Mouse (Mus musculus) hindbrain, embryonic 15.5 days (tissue): ENCODE data around the gene Fgd4. TPM values are rescaled to one million over a fixed set of nuclear protein-coding genes. Genes with fewer than 3 reads are reported as not detected.
"Not testable (repeated sequence)": the region's sequence is repeated elsewhere in the genome, so short reads cannot be mapped to it uniquely, and the experiment has no call there.

Source experiments
- ATAC-seq: fragments of 200-750 bp; cut with Nextera tagmentation; 2 replicates; pipeline ENCODE4 v1.8.0; 2017; ENCODE audit warnings: low read depth, moderate number of reproducible peaks, moderate TSS enrichment; ENCODE audit not compliant: low FRiP score
- H3K27ac ChIP-seq: fragments of 300-500 bp; sonication (generic); replicated peaks from 2 replicates; pipeline ENCODE4 v1.5.1; 2015; ENCODE audit warnings: mild to moderate bottlenecking, inconsistent platforms
- H3K27me3 ChIP-seq: fragments of 300-500 bp; sonication (generic); 2 replicates; pipeline ENCODE4 v1.6.1; 2015; ENCODE audit warnings: control low read depth, inconsistent platforms
- H3K36me3 ChIP-seq: fragments of 300-500 bp; sonication (generic); 2 replicates; pipeline ENCODE4 v1.6.1; 2015; ENCODE audit warnings: control low read depth, inconsistent platforms
- H3K4me1 ChIP-seq: fragments of 300-500 bp; sonication (generic); replicated peaks from 2 replicates; pipeline ENCODE4 v1.6.1; 2015; ENCODE audit warnings: control low read depth, inconsistent platforms
- H3K4me2 ChIP-seq: fragments of 300-500 bp; sonication (generic); 2 replicates; pipeline ENCODE4 v1.6.1; 2015; ENCODE audit warnings: moderate library complexity, mild to moderate bottlenecking, inconsistent platforms
- H3K4me3 ChIP-seq: fragments of 300-500 bp; sonication (generic); 2 replicates; pipeline ENCODE4 v1.5.1; 2015; ENCODE audit warnings: mild to moderate bottlenecking, inconsistent platforms
- H3K9ac ChIP-seq: fragments of 300-500 bp; sonication (generic); 2 replicates; pipeline ENCODE4 v1.6.1; 2015; ENCODE audit warnings: inconsistent platforms
- H3K9me3 ChIP-seq: fragments of 300-500 bp; sonication (generic); 2 replicates; pipeline ENCODE4 v1.6.1; 2016; ENCODE audit warnings: control low read depth, inconsistent platforms
- WGBS: fragments of 180-500 bp; shearing (Covaris S2); methylation state at CpG from one replicate; pipeline ENCODE4 v1.1.7; 2015; 5-methylcytosine and 5-hydroxymethylcytosine counted together
- polyA plus RNA-seq: library from polyadenylated mRNA; unstranded; fragments of >200 nt; fragmentation: Nextera tagmentation; extraction: Ambion mirVana; gene quantifications from 2 replicates; pipeline ENCODE4 v1.2.1, GENCODE M21; 2015

Fgd4 gene
- polyA plus RNA-seq, 1 experiment from 2014 or later, result 19.3 TPM

DNA sequence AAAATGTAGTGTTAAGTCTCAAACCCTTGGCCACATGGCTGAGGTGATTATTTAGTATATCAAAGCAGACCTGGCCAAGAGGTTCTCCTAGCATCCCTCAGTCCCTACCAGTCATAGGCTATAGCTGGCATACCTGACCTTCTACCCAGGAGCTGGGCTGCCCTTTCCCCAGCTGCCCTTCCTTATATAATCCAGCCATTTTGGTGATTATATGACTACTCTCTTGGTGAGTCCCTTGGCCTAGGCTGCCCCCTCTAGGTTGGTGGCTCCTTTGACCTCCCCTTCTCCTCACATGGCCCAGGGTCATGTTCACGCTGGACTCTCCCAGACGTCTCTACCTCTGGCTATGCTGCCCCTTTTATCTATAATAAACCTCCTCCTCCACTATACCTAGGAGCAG lies 65.1 kb downstream of the Fgd4 start:
- WGBS, result 71% methylated on average over 2 of the region's 2 CpGs
- no peak for ATAC-seq
- no peak overlapping the region for H3K27ac ChIP-seq
- no peaks in the 10 kb centered on the region for H3K4me1 ChIP-seq
- no peaks in the 10 kb centered on the region for H3K27me3 ChIP-seq
- H3K4me2 ChIP-seq, result no peak overlapping the region
- no peaks in the 10 kb centered on the region for H3K9me3 ChIP-seq
- H3K4me3 ChIP-seq, result no peak overlapping the region
- no peak overlapping the region for H3K9ac ChIP-seq
- H3K36me3 ChIP-seq, result no peaks in the 10 kb centered on the region

DNA sequence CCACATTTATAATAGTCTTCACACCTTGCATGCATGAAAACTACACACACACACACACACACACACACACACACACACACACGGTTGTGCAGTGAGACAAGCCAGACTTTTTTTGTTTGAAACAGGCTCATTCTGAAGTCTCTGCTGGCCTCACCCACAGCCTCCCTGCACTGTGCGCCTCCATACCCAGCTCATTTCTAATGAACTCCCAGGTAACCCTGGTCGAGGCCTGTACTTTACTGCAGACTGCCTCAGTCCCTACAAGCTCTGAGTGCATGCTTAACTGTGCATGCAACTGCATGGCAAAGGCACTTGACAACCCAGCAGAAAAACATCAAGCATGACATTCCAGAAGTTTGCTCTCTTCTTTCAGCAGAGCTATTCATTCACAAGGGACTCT lies 72.3 kb downstream of the Fgd4 start:
- Histone ChIP-seq H3K4me2 (no peak overlapping the region), H3K4me1 (peaks cover 13% of the 10 kb centered on the region), H3K9me3 (no peaks in the 10 kb centered on the region), H3K36me3 (no peaks in the 10 kb centered on the region), H3K27me3 (no peaks in the 10 kb centered on the region), H3K9ac (no peak overlapping the region), H3K4me3 (no peak overlapping the region), H3K27ac (0 out of 2 replicates have a peak overlapping the region, but pooled peaks have one; percentile 34)
- 45% methylated on average over 3 of the region's 3 CpGs for WGBS
- ATAC-seq, result 0 out of 2 replicates have a peak, but pooled peaks have one; percentile 16

DNA sequence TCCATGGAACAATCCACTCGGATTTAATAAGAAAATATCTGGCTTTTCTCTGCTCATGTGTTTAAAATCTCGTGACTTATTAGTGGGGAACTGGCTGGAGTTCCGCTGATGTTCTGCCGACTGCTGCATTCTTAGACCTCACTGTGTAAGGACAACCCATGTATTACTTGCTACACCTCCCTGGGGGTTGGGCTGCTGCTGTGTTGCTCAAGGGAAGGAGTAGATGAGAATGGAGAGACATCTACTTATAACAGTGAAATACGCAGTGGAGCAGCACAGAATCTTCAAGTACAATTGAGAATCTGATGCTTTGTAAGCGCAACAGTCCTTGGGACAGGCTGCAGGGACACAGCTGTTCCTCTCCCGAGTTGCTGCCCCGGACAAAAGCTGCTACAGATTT lies 73.1 kb downstream of the Fgd4 start:
- WGBS, result 29% methylated on average over 8 of the region's 8 CpGs
- no peak overlapping the region for H3K4me2 ChIP-seq
- no peaks in the 10 kb centered on the region for H3K27me3 ChIP-seq
- peak overlapping the region; percentile 61 for H3K27ac ChIP-seq
- peaks cover 13% of the 10 kb centered on the region for H3K4me1 ChIP-seq
- H3K36me3 ChIP-seq, result no peaks in the 10 kb centered on the region
- H3K4me3 ChIP-seq, result no peak overlapping the region
- ATAC-seq, result peak; percentile 39; the same call in 1 of the 2 replicates
- no peak overlapping the region for H3K9ac ChIP-seq
- no peaks in the 10 kb centered on the region for H3K9me3 ChIP-seq

DNA sequence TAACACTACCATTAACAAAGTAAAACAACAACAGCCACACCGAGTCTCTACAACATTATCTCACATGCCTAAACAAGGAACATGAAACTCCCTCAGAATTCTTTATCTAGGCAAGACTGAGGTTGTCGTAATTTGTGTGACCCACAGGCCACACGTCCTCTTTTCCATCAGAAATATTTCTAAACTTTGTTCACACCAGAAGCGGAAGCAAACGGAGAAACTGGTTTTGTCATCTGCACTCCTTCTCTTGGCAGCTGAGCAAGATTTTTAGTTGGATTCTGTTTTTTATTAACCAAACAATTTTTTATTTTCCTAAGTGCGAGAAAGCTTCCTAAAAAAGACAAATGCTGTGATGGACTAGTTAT lies 73.6 kb downstream of the Fgd4 start:
- no peak overlapping the region for H3K4me3 ChIP-seq
- H3K4me1 ChIP-seq, result peaks cover 13% of the 10 kb centered on the region
- H3K9me3 ChIP-seq, result no peaks in the 10 kb centered on the region
- no peaks in the 10 kb centered on the region for H3K27me3 ChIP-seq
- no peak for ATAC-seq
- no peak overlapping the region for H3K9ac ChIP-seq
- no peak overlapping the region for H3K27ac ChIP-seq
- H3K36me3 ChIP-seq, result no peaks in the 10 kb centered on the region
- 60% methylated on average over 6 of the region's 6 CpGs for WGBS
- H3K4me2 ChIP-seq, result no peak overlapping the region

DNA sequence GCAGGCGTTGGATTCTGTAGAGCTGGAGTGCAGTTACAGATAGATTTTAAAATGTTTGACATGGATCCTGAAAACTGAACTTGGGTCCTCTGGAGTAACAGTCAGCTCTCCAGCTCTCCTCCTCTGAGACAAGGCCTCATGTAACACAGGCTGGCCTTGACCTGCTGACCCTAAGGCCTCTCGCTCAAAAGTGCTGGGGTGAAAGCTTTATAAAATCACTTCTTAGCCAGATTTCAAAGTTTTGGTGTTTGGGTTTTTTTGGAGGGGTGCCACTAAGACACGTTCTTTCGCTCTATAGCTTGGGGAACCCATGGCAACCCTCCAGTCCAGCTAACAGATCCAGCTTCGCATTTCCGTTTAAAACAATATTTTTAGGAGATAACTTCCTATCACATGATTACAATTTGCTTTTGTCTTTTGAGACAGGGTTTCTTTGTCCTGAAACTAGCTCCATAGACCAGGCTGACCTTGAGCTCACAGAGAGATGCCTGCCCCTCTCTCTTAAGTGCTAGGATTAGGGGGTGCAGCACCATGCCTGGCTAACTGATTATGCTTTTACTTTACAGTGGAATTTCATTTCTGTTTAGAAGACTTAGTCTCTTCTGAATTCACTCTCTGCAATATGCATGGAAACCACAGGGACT lies 74.1 kb downstream of the Fgd4 start:
- no peak overlapping the region for H3K4me2 ChIP-seq
- ATAC-seq, result no peak
- no peaks in the 10 kb centered on the region for H3K27me3 ChIP-seq
- peaks cover 13% of the 10 kb centered on the region for H3K4me1 ChIP-seq
- H3K36me3 ChIP-seq, result no peaks in the 10 kb centered on the region
- no peak overlapping the region for H3K4me3 ChIP-seq
- no peak overlapping the region for H3K27ac ChIP-seq
- 48% methylated on average over 6 of the region's 6 CpGs for WGBS
- H3K9ac ChIP-seq, result no peak overlapping the region
- no peaks in the 10 kb centered on the region for H3K9me3 ChIP-seq

DNA sequence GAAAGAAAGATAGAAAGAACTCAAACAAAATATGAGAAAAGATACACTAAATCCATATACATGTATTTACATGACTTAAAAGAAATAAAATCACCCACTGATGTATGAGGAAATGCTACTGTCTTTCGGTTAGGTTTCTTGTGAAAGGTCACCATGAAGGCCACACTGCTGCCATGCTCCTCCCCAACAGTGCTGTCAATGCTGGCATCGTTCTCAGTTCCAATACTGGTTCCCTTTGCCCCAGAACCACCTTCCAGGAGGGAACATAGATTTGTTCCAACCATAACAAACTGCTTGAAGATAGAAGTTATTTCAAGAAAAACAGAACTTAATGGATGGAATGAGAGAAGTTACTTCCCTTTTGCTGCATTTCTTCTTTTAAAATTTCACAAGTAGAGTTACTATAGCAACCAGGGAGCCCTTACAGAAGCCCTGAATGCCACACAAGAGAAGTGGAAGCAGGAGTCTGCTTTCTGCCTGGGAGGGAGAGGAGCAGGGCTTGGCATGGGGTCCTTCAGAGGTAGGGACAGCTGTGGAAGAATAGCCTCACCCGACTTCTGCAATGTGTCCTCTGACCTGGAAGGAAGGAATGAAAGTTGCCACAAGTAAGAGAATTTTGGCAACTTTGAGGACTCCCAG lies 75.0 kb downstream of the Fgd4 start:
- 52% methylated on average over 3 of the region's 3 CpGs for WGBS

DNA sequence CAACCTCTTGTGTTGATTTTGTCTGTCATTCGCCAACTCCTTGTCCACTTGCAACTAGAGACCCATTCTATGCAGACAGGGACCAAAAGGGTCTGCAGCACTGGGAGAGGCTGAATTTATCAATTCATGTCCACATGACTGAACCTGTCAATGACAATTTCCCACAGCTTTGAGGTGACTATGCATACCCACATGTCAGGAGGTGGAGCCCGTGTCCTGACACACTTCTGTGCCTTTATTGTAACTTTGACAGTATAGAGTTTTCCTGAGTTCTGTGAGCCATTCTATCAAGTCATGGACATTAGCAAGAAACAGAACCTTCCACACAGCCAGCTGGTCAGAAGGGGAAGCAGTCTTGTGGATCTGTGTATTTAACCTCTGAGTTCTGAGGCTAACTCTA lies 76.7 kb downstream of the Fgd4 start:
- Histone ChIP-seq H3K9me3 (no peaks in the 10 kb centered on the region), H3K27me3 (no peaks in the 10 kb centered on the region), H3K27ac (no peak overlapping the region), H3K4me1 (peaks cover 13% of the 10 kb centered on the region), H3K9ac (no peak overlapping the region), H3K4me3 (no peak overlapping the region), H3K36me3 (no peaks in the 10 kb centered on the region), H3K4me2 (no peak overlapping the region)
- 55% methylated on average over 2 of the region's 2 CpGs for WGBS
- ATAC-seq, result no peak

More for the DNA sequence above, 75.0 kb downstream of the Fgd4 start:
- Histone ChIP-seq H3K4me3 (no peak overlapping the region), H3K36me3 (no peaks in the 10 kb centered on the region), H3K27me3 (no peaks in the 10 kb centered on the region), H3K4me2 (no peak overlapping the region), H3K9ac (no peak overlapping the region), H3K27ac (no peak overlapping the region), H3K4me1 (peaks cover 13% of the 10 kb centered on the region), H3K9me3 (no peaks in the 10 kb centered on the region)
- no peak for ATAC-seq

DNA sequence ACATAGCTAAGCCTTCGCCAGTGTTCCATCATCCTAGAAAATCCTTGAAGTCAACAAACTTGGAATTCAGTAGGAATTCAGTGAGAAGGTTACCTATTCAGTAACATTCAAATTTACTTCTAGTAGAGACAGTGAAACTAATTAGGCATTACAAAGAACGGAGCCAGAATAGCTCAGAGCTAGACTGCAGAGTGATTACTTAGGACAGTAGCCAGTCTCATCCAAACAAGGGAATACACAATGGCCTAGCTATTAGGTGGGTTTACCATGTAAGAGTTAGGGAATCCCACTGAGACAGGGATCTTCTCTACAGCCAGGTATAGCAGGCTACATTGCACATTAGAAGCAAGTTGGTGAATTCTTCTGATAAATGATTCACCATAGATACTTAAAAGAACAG lies 77.5 kb downstream of the Fgd4 start:
- WGBS, result 46% methylated on average over 2 of the region's 2 CpGs
- not testable (repeated sequence) for H3K9me3 ChIP-seq, ATAC-seq

DNA sequence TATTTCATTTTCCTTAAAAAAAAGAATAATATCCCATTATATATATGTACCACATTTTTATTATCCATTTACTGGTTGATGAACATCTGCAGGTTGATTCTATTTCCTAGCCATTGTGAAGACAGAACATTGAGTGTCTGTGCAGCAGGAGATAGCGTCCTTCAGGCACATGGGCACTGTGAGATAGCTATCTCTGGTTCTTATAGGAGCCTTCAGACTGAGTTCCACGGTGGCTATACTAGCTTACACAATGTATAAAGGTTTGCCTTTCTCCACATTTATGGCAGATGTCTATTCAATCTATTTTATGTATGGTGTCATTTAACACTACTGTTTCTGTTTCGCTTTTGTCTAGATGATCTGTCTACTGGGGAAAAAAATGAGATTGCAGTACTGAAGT lies 98.9 kb downstream of the Fgd4 start:
- Histone ChIP-seq H3K4me2 (no peak overlapping the region), H3K4me1 (no peaks in the 10 kb centered on the region), H3K27me3 (no peaks in the 10 kb centered on the region), H3K4me3 (no peak overlapping the region), H3K9ac (no peak overlapping the region), H3K27ac (no peak overlapping the region), H3K9me3 (no peaks in the 10 kb centered on the region), H3K36me3 (0 out of 2 replicates have a peak, but pooled peaks cover 6% of the 10 kb centered on the region)
- no peak for ATAC-seq
- WGBS, result 94% methylated on average over 3 of the region's 3 CpGs

More for the DNA sequence above, 77.5 kb downstream of the Fgd4 start:
- H3K27ac ChIP-seq, H3K4me3 ChIP-seq, H3K4me1 ChIP-seq, H3K4me2 ChIP-seq, H3K27me3 ChIP-seq, H3K9ac ChIP-seq, H3K36me3 ChIP-seq: not testable (repeated sequence)

DNA sequence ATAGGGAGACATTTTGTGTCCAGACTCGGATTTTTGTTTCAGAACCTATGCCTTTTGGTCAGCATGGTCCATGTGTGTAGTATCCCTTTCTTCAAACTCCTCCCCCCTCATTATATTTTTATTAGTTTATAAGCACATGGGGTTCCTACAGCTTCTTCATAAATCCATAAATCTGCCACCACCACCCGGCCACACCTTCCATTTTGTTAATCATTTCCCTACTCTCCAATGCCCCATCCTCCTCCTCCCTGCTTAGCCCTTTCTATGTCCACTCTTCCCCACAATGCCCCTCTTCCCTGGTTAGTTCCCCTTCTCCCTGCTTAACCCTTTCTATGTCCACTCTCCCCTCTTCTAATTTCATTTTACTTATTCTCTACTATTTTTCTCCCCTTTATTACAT lies 99.4 kb downstream of the Fgd4 start:
- H3K27ac ChIP-seq, result no peak overlapping the region
- no peak for ATAC-seq
- WGBS, result 83% methylated on average over 2 of the region's 2 CpGs

DNA sequence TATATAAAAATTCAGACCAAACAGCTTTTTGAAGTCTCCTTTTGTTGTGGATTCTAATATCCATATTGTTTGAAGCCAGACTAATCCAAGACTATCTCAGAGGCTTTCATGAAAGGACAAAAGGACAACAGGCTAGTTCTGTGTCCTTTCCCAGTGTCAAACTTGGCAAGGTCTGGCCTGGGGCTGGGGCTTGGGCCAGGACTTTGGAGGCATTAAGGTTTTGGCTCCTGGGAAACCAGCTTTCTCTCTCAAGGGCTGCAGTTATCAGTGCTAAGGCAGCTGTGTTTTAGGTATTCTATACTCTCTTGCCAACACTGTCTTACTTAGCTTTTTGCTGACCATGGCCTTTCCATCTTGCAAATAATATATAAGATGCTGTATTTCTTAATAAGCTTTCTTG lies 101.6 kb downstream of the Fgd4 start:
- ATAC-seq, result no peak
- Histone ChIP-seq H3K27ac (no peak overlapping the region), H3K4me3 (no peak overlapping the region), H3K4me1 (no peaks in the 10 kb centered on the region), H3K27me3 (no peaks in the 10 kb centered on the region), H3K9ac (no peak overlapping the region), H3K4me2 (no peak overlapping the region), H3K9me3 (no peaks in the 10 kb centered on the region), H3K36me3 (0 out of 2 replicates have a peak, but pooled peaks cover 6% of the 10 kb centered on the region)

More for the DNA sequence above, 99.4 kb downstream of the Fgd4 start:
- Histone ChIP-seq H3K4me2 (no peak overlapping the region), H3K36me3 (0 out of 2 replicates have a peak, but pooled peaks cover 6% of the 10 kb centered on the region), H3K9me3 (no peaks in the 10 kb centered on the region), H3K9ac (no peak overlapping the region), H3K4me1 (no peaks in the 10 kb centered on the region), H3K4me3 (no peak overlapping the region), H3K27me3 (no peaks in the 10 kb centered on the region)

DNA sequence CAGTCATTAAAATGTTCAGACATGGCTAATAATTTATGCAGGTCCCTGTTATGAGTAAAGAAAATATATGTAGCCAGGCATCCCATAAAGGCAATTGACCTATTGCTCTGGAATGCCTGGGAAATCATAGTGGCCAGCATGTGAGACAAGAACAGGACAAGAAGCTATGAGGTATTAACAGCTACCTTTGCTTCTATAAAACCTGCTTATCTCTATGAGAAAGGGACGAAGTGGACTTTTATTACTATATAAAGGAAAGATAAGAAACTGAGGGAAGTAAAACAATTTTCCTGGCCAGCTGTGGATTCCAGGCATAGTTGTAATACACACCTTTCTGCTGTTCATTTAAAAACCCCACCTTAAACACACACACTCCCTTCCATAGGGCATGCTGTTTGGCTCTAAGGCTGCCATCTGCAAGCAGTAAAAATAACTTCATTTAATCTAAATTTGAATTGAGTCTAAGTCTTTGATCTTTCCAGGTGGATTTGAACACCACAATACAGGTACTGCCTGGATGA lies 114.8 kb downstream of the Fgd4 start:
- no peak overlapping the region for H3K4me3 ChIP-seq
- ATAC-seq, result no peak
- H3K9ac ChIP-seq, result no peak overlapping the region
- WGBS, result 91% methylated on average over 1 of the region's 1 CpGs
- no peaks in the 10 kb centered on the region for H3K9me3 ChIP-seq
- no peak overlapping the region for H3K4me2 ChIP-seq
- no peaks in the 10 kb centered on the region for H3K4me1 ChIP-seq
- peaks cover 14% of the 10 kb centered on the region for H3K36me3 ChIP-seq
- H3K27ac ChIP-seq, result no peak overlapping the region
- no peaks in the 10 kb centered on the region for H3K27me3 ChIP-seq
